Mouse (Mus musculus) bone marrow, adult 2 months (tissue): ENCODE data around the gene Mto1. TPM values are rescaled to one million over a fixed set of nuclear protein-coding genes. Genes with fewer than 3 reads are reported as not detected.

Experiments
- H3K27ac ChIP-seq: fragments of 200-500 bp; 2 replicates; pipeline ENCODE4 v1.5.1; 2012; ENCODE audit warnings: low read depth, mild to moderate bottlenecking, control low read depth, inconsistent platforms, low read length; ENCODE audit not compliant: control insufficient read depth, poor library complexity, insufficient read depth
- H3K4me1 ChIP-seq: fragments of 200-500 bp; 2 replicates; pipeline ENCODE4 v1.6.1; 2011; ENCODE audit warnings: low read length; ENCODE audit not compliant: control insufficient read depth, insufficient read depth
- H3K4me3 ChIP-seq: fragments of 200-500 bp; replicated peaks from 2 replicates; pipeline ENCODE3; 2011; ENCODE audit warnings: mild to moderate bottlenecking, low read depth, low read length, control low read depth; ENCODE audit not compliant: control insufficient read depth
- CTCF ChIP-seq: fragments of 200-500 bp; IDR thresholded peaks from 2 replicates; pipeline ENCODE4 v1.5.1; 2011; ENCODE audit warnings: low read length, control low read depth; ENCODE audit not compliant: control insufficient read depth, insufficient read depth
- POLR2A ChIP-seq: fragments of 200-500 bp; IDR thresholded peaks from 2 replicates; pipeline ENCODE4 v1.6.1; 2011; ENCODE audit warnings: low read depth, mild to moderate bottlenecking, control low read depth, low read length, borderline replicate concordance; ENCODE audit not compliant: control insufficient read depth
- WGBS: fragments of 180-500 bp; shearing (Covaris S2); methylation state at CpG from one replicate; pipeline ENCODE4 v1.1.7; 2018; 5-methylcytosine and 5-hydroxymethylcytosine counted together
- polyA plus RNA-seq: library from polyadenylated mRNA; stranded (reverse); fragments of >200 nt; gene quantifications from 2 replicates; pipeline ENCODE4 v1.2.4, GENCODE M21; 2011; ENCODE audit warnings: low replicate concordance; ENCODE audit not compliant: missing spikeins, insufficient read depth, insufficient read length

Gene Mto1
- polyA plus RNA-seq, 1 experiment, result 24.4 TPM

DNA sequence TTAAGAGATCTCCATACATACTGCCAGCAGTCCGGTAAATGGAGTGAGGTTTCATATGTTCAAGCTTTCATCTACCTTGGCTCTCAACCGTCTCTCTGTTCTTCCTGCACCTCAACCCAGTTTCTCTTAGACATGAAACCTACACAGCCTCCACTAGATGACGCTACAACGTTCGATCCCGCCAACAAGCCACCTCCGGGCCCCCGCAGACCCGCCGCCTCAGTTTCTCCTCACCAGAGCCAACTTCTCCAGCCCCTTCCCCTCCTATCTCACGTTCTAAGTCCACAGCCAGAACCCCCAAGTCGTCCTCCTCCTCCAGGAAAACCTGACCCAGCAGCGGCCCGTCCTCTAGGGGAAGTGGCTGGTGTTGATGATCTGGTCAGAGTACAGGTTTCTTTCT is 73.7 kb downstream of the Mto1 start:
- no peak overlapping the region for H3K27ac ChIP-seq
- peaks cover 2% of the 10 kb centered on the region; the same call in 1 of the 2 replicates for H3K4me1 ChIP-seq
- TF ChIP-seq POLR2A (no peak), CTCF (peak; percentile 36)
- H3K4me3 ChIP-seq, result peak overlapping the region; percentile 3
- WGBS, result 13% methylated on average over 14 of the region's 14 CpGs

Other genes starting within 250 kb of the Mto1 start
- gene Gsta1, start 217.6 kb upstream of the Mto1 start, polyA plus RNA-seq, result not detected in 2 replicates
- gene Gm3776, start 191.1 kb upstream of the Mto1 start, polyA plus RNA-seq, result not detected in 2 replicates
- gene Gm10639, start 158.3 kb upstream of the Mto1 start, polyA plus RNA-seq, result not detected in 2 replicates
- not detected in 2 replicates for gene Omt2a, start 133.4 kb upstream of the Mto1 start, polyA plus RNA-seq
- gene Omt2b, start 120.6 kb upstream of the Mto1 start, polyA plus RNA-seq, result not detected in 2 replicates
- 4.3 TPM in 1 of 2 replicates, not detected in the other for gene Gsta2, start 92.4 kb upstream of the Mto1 start, polyA plus RNA-seq
- 921 TPM in 1 of 2 replicates, not detected in the other for gene Dppa5a, start 80.0 kb upstream of the Mto1 start, polyA plus RNA-seq
- gene Ooep, start 69.5 kb upstream of the Mto1 start, polyA plus RNA-seq, result 6.3 TPM in 1 of 2 replicates, not detected in the other
- not detected in 2 replicates for gene Ddx43, start 52.4 kb upstream of the Mto1 start, polyA plus RNA-seq
- gene Cgas, start 5.0 kb upstream of the Mto1 start, polyA plus RNA-seq, result 3.1 and 4.7 TPM in 2 replicates
- not detected in 2 replicates for gene Gm17324, start 578 bp downstream of the Mto1 start, polyA plus RNA-seq
- gene Eef1a1, start 40.9 kb downstream of the Mto1 start, polyA plus RNA-seq, result 2,479 and 3,710 TPM in 2 replicates
- gene Slc17a5, start 139.8 kb downstream of the Mto1 start, polyA plus RNA-seq, result 0.83 and 2.3 TPM in 2 replicates
- gene Cd109, start 167.3 kb downstream of the Mto1 start, polyA plus RNA-seq, result 0.85 TPM in 1 of 2 replicates, not detected in the other